11 mouse cellular contexts compared by ENCODE assay signal in genomic region chr13:73445087-73445486, GRCm38 (mm10). TPM values are rescaled to one million over a fixed set of nuclear protein-coding genes. Genes with fewer than 3 reads are reported as not detected.
DNase-seq lines count a peak whose midpoint lies in the region; ATAC-seq and TF ChIP-seq lines count a peak whose summit lies in the region.
"Had no signal": no experiment of that assay in that cellular context is flagged by ENCODE, and none has a peak within 500 bp of the region (broad histone marks: within the 10 kb centered on the region; RNA-seq: fewer than 3 reads in every experiment).

No protein-coding gene starts in this region.

- no peaks in the 10 kb centered on the region for H3K9me3 ChIP-seq in heart, embryonic 11.5 days (replicated peaks; ENCODE audit: control insufficient read depth, low read length)
- no peaks in the 10 kb centered on the region for H3K9me3 ChIP-seq in lung, postnatal 0 days (ENCODE audit: low read length)
- no peaks in the 10 kb centered on the region for H3K9me3 ChIP-seq in limb, embryonic 10.5 days (replicated peaks)
- H3K9me3 ChIP-seq: midbrain, embryonic 12.5 days had no signal

- 88% methylated on average over 2 of the region's 2 CpGs for WGBS in heart, embryonic 11.5 days (ENCODE audit: insufficient replicate concordance)
- 54% methylated on average over 2 of the region's 2 CpGs for WGBS in lung, postnatal 0 days
- 82% methylated on average over 2 of the region's 2 CpGs for WGBS in limb, embryonic 10.5 days

- no peaks in the 10 kb centered on the region for H3K36me3 ChIP-seq in heart, embryonic 11.5 days (ENCODE audit: control insufficient read depth, insufficient read depth, low read length)
- no peaks in the 10 kb centered on the region for H3K36me3 ChIP-seq in lung, postnatal 0 days (ENCODE audit: insufficient read depth, low read length)
- H3K36me3 ChIP-seq in limb, embryonic 10.5 days, result no peaks in the 10 kb centered on the region
- H3K36me3 ChIP-seq: midbrain, embryonic 12.5 days had no signal

- H3K9ac ChIP-seq in heart, embryonic 11.5 days (ENCODE audit: low read depth, low read length), result no peak overlapping the region
- no peak overlapping the region for H3K9ac ChIP-seq in lung, postnatal 0 days (replicated peaks; ENCODE audit: low read depth)
- H3K9ac ChIP-seq: midbrain, embryonic 12.5 days had no signal

- H3K27ac ChIP-seq in heart, embryonic 11.5 days (ENCODE audit: low read depth, low read length), result no peak overlapping the region
- peak overlapping the region; percentile 34; the same call in 1 of the 2 replicates for H3K27ac ChIP-seq in lung, postnatal 0 days (ENCODE audit: low read length)
- no peak overlapping the region for H3K27ac ChIP-seq in limb, embryonic 10.5 days
- H3K27ac ChIP-seq: left cerebral cortex, adult 2 months; midbrain, embryonic 12.5 days had no signal

- no peak overlapping the region for H3K4me2 ChIP-seq in heart, embryonic 11.5 days
- H3K4me2 ChIP-seq in lung, postnatal 0 days (replicated peaks; ENCODE audit: low read depth, low read length), result no peak overlapping the region
- H3K4me2 ChIP-seq: midbrain, embryonic 12.5 days had no signal

- no peaks in the 10 kb centered on the region for H3K27me3 ChIP-seq in heart, embryonic 11.5 days (ENCODE audit: control insufficient read depth, insufficient read depth, low read length)
- no peaks in the 10 kb centered on the region for H3K27me3 ChIP-seq in lung, postnatal 0 days (replicated peaks; ENCODE audit: insufficient read depth, low read length)
- no peaks in the 10 kb centered on the region for H3K27me3 ChIP-seq in limb, embryonic 10.5 days (ENCODE audit: low read depth, poor library complexity, severe bottlenecking)
- H3K27me3 ChIP-seq: midbrain, embryonic 12.5 days had no signal

- H3K4me3 ChIP-seq in heart, embryonic 11.5 days (ENCODE audit: low read depth, low read length), result no peak overlapping the region
- H3K4me3 ChIP-seq in lung, postnatal 0 days (ENCODE audit: low read depth, low read length), result no peak overlapping the region
- H3K4me3 ChIP-seq in limb, embryonic 10.5 days, result no peak overlapping the region
- H3K4me3 ChIP-seq: left cerebral cortex, adult 2 months; midbrain, embryonic 12.5 days had no signal

- no peak for TF ChIP-seq EP300 in lung, postnatal 0 days (IDR thresholded peaks at IDR 0.05)

- no peak for ATAC-seq in heart, embryonic 11.5 days (replicated peaks; ENCODE audit: insufficient number of reproducible peaks, low FRiP score, low TSS enrichment)
- ATAC-seq in erythroblast, adult 5-6 weeks (replicated peaks; ENCODE audit: low FRiP score, poor library complexity, severe bottlenecking), result 0 out of 2 replicates have a peak, but pooled peaks have one; percentile 0
- ATAC-seq in lung, postnatal 0 days, result no peak
- ATAC-seq: inflammation-experienced regulatory T-cells, adult 6 months had no signal

- TF ChIP-seq CTCF in lung, postnatal 0 days (IDR thresholded peaks at IDR 0.05), result no peak

- H3K4me1 ChIP-seq in heart, embryonic 11.5 days (ENCODE audit: control insufficient read depth, insufficient read depth, low read length), result peaks cover 7% of the 10 kb centered on the region; the same call in 1 of the 2 replicates
- H3K4me1 ChIP-seq in lung, postnatal 0 days (ENCODE audit: insufficient read depth, low read depth, low read length), result peaks cover 37% of the 10 kb centered on the region
- peaks cover 7% of the 10 kb centered on the region; the same call in 1 of the 2 replicates for H3K4me1 ChIP-seq in limb, embryonic 10.5 days

- DNase-seq in heart, adult 11 months, result peak; percentile 97
- peak; percentile 57 for DNase-seq in heart, postnatal 4 days
- DNase-seq in lung, postnatal 0 days (ENCODE audit: low spot score), result peak; percentile 31
- DNase-seq in spleen, postnatal 36 days (ENCODE audit: low spot score in 2 of 2), result no peak
- no peak for DNase-seq in urinary bladder, adult 2 months (ENCODE audit: low spot score)
- no peak for DNase-seq in limb, embryonic 10.5 days (ENCODE audit: low spot score)

RNA-seq across cellular contexts. Expression of gene Lpcat1, which starts 21.9 kb away (rescaled TPM):
- 26.0 and 26.6 TPM in 2 replicates for polyA plus RNA-seq in heart, embryonic 11.5 days (2014; fragmentation: Nextera tagmentation; extraction: Ambion mirVana)
- total RNA-seq in erythroblast, adult 5-6 weeks (2015; ENCODE audit: low replicate concordance), result 72.5 and 89.3 TPM in 2 replicates
- 176 and 246 TPM in 2 replicates for total RNA-seq in erythroblast, adult 5-6 weeks (2017; ENCODE audit: low replicate concordance)
- total RNA-seq in heart, postnatal 4 days (2021), result 10 to 100 TPM; 12.7 to 14.2 TPM
- 368 and 414 TPM in 2 replicates for polyA plus RNA-seq in lung, postnatal 0 days (2015; fragmentation: Nextera tagmentation; extraction: Ambion mirVana)
- 15.2 and 17.2 TPM in 2 replicates for polyA plus RNA-seq in urinary bladder, adult 2 months (2012; rRNA removed)
- polyA plus RNA-seq in limb, embryonic 10.5 days (2016; fragmentation: Nextera tagmentation; extraction: Ambion mirVana), result 51.5 and 56.7 TPM in 2 replicates

Comparison
In these comparisons a context has a peak if more than half of its experiments do, and no peak if none do; other contexts are left out.
1. DNase-seq: peak in heart, adult 11 months (single experiment), heart, postnatal 4 days (single experiment) and lung, postnatal 0 days (single experiment); none in spleen, postnatal 36 days (0 of 2), urinary bladder, adult 2 months (single experiment) and limb, embryonic 10.5 days (single experiment).